Mouse (Mus musculus) forebrain, embryonic 15.5 days (tissue): ENCODE data around the gene Ap4e1. TPM values are rescaled to one million over a fixed set of nuclear protein-coding genes. Genes with fewer than 3 reads are reported as not detected.
"Not testable (repeated sequence)": the region's sequence is repeated elsewhere in the genome, so short reads cannot be mapped to it uniquely, and the experiment has no call there.

Experiments
- ATAC-seq: fragments of 200-750 bp; cut with Nextera tagmentation; replicated peaks from 2 replicates; pipeline ENCODE4 v1.8.0; 2017; ENCODE audit warnings: mild to moderate bottlenecking, moderate TSS enrichment, moderate library complexity
- H3K27ac ChIP-seq: fragments of 300-500 bp; sonication (generic); replicated peaks from 2 replicates; pipeline ENCODE4 v1.5.1; 2015; ENCODE audit warnings: mild to moderate bottlenecking, inconsistent platforms
- H3K27me3 ChIP-seq: fragments of 300-500 bp; sonication (generic); 2 replicates; pipeline ENCODE4 v1.6.1; 2015; ENCODE audit warnings: inconsistent platforms
- H3K36me3 ChIP-seq: fragments of 300-500 bp; sonication (generic); 2 replicates; pipeline ENCODE4 v1.6.1; 2015; ENCODE audit warnings: mild to moderate bottlenecking, inconsistent platforms
- H3K4me1 ChIP-seq: fragments of 300-500 bp; sonication (generic); 2 replicates; pipeline ENCODE4 v1.6.1; 2015; ENCODE audit warnings: inconsistent platforms
- H3K4me2 ChIP-seq: fragments of 300-500 bp; sonication (generic); replicated peaks from 2 replicates; pipeline ENCODE4 v1.6.1; 2015; ENCODE audit warnings: mild to moderate bottlenecking, inconsistent platforms
- H3K4me3 ChIP-seq: fragments of 300-500 bp; sonication (generic); 2 replicates; pipeline ENCODE4 v1.5.1; 2015; ENCODE audit warnings: mild to moderate bottlenecking, inconsistent platforms
- H3K9ac ChIP-seq: fragments of 300-500 bp; sonication (generic); replicated peaks from 2 replicates; pipeline ENCODE4 v1.6.1; 2015; ENCODE audit warnings: mild to moderate bottlenecking, inconsistent platforms
- H3K9me3 ChIP-seq: fragments of 300-500 bp; sonication (generic); 2 replicates; pipeline ENCODE4 v1.6.1; 2016; ENCODE audit warnings: inconsistent platforms
- WGBS: fragments of 180-500 bp; shearing (Covaris S2); methylation state at CpG from one replicate; pipeline ENCODE4 v1.1.7; 2015; ENCODE audit warnings: mixed read lengths; 5-methylcytosine and 5-hydroxymethylcytosine counted together
- polyA plus RNA-seq: library from polyadenylated mRNA; unstranded; fragments of >200 nt; fragmentation: Nextera tagmentation; extraction: Ambion mirVana; gene quantifications from 2 replicates; pipeline ENCODE4 v1.2.1, GENCODE M21; 2015

The Ap4e1 gene
- polyA plus RNA-seq, 1 experiment from 2014 or later, result 11.9 TPM

- Histone ChIP-seq H3K9ac (no peak overlapping the region; the same call in 1 of the 2 replicates), H3K4me2 (no peak overlapping the region), H3K27ac (no peak overlapping the region), H3K9me3 (no peaks in the 10 kb centered on the region), H3K4me3 (no peak overlapping the region), H3K36me3 (peaks cover 4% of the 10 kb centered on the region; the same call in 1 of the 2 replicates), H3K27me3 (no peaks in the 10 kb centered on the region), H3K4me1 (peaks cover 16% of the 10 kb centered on the region)
- 41% methylated on average over 12 of the region's 12 CpGs for WGBS
- no peak for ATAC-seq
Observed at GRCm38 (mm10) chr2:127006634-127007370, 1.7 kb upstream of the Ap4e1 start.

DNA sequence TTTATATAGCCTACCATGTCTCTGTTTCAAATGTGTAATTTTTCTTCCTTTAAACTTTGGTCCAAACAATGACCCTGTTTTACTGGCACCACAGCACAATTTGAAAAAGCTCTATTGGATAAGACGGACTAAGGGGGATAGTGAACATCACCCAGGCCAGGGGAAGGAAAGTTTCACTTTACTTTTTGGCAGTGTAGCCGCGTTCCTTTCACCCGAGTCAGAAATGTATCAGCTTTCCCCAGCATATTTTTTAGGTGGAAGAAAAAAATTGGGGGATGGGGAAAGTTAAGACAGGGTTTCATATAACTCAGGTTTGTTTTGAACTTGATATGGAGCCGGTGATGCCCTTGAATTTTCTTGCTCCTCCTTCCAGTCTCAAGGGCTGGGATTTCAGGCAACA lies 1.0 kb upstream of the Ap4e1 start:
- no peak for ATAC-seq
- 86% methylated on average over 5 of the region's 5 CpGs for WGBS

DNA sequence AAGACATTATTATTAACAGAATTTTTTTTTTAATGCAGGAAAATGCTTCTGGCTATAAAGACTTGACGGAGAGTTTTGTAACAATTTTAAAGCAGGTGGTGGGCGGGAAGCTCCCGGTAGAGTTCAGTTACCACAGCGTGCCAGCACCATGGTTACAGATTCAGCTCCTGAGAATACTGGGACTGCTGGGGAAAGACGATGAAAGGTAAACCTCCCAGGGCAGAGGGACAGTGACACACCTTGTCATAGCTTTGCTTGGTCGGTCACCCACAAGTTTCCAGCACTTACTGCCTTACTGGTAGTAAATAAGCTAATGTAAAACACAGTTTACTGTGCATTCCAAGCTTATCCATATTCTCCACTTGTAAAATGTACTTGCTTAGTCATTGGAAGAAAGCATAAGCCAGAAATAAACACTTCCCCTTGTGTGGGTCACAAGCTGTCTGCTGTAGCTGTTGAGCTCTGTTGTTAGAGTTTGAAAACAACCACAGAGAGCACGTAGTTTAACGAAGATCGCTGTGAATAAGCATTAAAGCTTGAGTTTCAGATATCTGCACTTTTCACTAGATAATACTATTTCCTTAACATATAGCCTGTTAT lies 26.6 kb downstream of the Ap4e1 start:
- ATAC-seq, result no peak
- Histone ChIP-seq H3K4me1 (no peaks in the 10 kb centered on the region), H3K27me3 (no peaks in the 10 kb centered on the region), H3K4me2 (no peak overlapping the region), H3K4me3 (no peak overlapping the region), H3K36me3 (peaks cover 50% of the 10 kb centered on the region), H3K9me3 (no peaks in the 10 kb centered on the region), H3K9ac (no peak overlapping the region), H3K27ac (no peak overlapping the region)
- 97% methylated on average over 9 of the region's 9 CpGs for WGBS

More for the DNA sequence above, 1.0 kb upstream of the Ap4e1 start:
- no peak overlapping the region for H3K4me2 ChIP-seq
- peaks cover 16% of the 10 kb centered on the region for H3K4me1 ChIP-seq
- H3K27ac ChIP-seq, result no peak overlapping the region
- no peaks in the 10 kb centered on the region for H3K9me3 ChIP-seq
- H3K36me3 ChIP-seq, result peaks cover 10% of the 10 kb centered on the region
- no peak overlapping the region for H3K9ac ChIP-seq
- no peaks in the 10 kb centered on the region for H3K27me3 ChIP-seq
- H3K4me3 ChIP-seq, result no peak overlapping the region

DNA sequence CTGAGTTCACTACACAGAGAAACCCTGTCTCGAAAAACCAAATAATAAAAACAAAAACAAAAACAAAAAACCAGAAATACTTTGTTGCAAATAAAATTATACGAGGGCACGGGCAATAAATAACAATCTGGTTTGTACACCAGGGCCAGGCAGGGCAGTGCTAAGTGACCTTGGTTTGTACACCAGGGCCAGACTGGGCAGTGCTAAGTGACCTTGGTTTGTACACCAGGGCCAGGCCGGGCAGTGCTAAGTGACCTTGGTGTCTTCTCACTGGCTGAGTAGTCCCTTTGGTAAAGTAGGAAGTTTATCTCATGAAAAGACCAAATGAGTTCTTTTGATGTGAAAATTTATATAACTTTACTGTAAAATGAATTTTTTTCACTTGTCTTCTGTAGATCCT lies 28.8 kb downstream of the Ap4e1 start:
- no peaks in the 10 kb centered on the region for H3K9me3 ChIP-seq
- H3K4me1 ChIP-seq, result no peaks in the 10 kb centered on the region
- H3K9ac ChIP-seq, result no peak overlapping the region
- H3K36me3 ChIP-seq, result peaks cover 46% of the 10 kb centered on the region
- no peaks in the 10 kb centered on the region for H3K27me3 ChIP-seq
- no peak overlapping the region for H3K4me3 ChIP-seq
- H3K4me2 ChIP-seq, result no peak overlapping the region
- no peak for ATAC-seq
- WGBS, result 93% methylated on average over 4 of the region's 4 CpGs
- H3K27ac ChIP-seq, result no peak overlapping the region

GRCm38 (mm10) chr2:127061471-127061870 lies 53.0 kb downstream of the Ap4e1 start:
- WGBS, result 94% methylated on average over 9 of the region's 9 CpGs
- Histone ChIP-seq H3K4me1 (no peaks in the 10 kb centered on the region), H3K27me3 (no peaks in the 10 kb centered on the region), H3K36me3 (peaks cover 67% of the 10 kb centered on the region), H3K27ac (no peak overlapping the region), H3K9ac (no peak overlapping the region), H3K9me3 (no peaks in the 10 kb centered on the region), H3K4me2 (no peak overlapping the region), H3K4me3 (no peak overlapping the region)
- no peak for ATAC-seq

DNA sequence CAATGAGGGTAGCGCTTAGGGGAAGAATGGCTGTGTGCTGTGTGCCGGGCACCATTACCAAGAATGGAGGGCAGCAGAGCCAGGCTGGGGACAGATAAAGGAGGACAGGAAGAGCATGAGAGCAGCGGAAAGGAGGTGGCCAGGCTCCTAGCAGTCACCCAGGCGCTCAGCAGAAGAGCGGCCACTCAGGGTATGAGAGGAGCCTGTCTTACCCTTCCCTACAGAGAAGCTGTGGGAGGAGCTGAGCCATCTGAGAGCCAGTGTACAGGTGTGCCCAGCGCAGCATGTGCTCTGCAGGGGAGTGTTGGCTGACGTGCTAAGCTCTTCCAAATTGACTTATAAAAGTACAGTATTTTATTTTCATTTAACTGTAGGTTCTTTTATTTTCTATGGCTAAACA lies 60.3 kb downstream of the Ap4e1 start:
- Histone ChIP-seq H3K4me1 (peaks cover 11% of the 10 kb centered on the region), H3K36me3 (peaks cover 17% of the 10 kb centered on the region; the same call in 1 of the 2 replicates), H3K27ac (no peak overlapping the region), H3K9me3 (no peaks in the 10 kb centered on the region), H3K27me3 (no peaks in the 10 kb centered on the region), H3K4me3 (no peak overlapping the region), H3K9ac (no peak overlapping the region), H3K4me2 (no peak overlapping the region)
- WGBS, result 71% methylated on average over 7 of the region's 7 CpGs
- ATAC-seq, result no peak

GRCm38 (mm10) chr2:127069781-127070434 lies 61.4 kb downstream of the Ap4e1 start:
- no peaks in the 10 kb centered on the region for H3K9me3 ChIP-seq
- peak overlapping the region; percentile 62 for H3K27ac ChIP-seq
- 17% methylated on average over 11 of the region's 11 CpGs for WGBS
- peaks cover 15% of the 10 kb centered on the region; the same call in 1 of the 2 replicates for H3K36me3 ChIP-seq
- peak overlapping the region; percentile 74 for H3K9ac ChIP-seq
- peak overlapping the region; percentile 53 for H3K4me2 ChIP-seq
- ATAC-seq, result 0 out of 2 replicates have a peak, but pooled peaks have one; percentile 21
- peaks cover 11% of the 10 kb centered on the region for H3K4me1 ChIP-seq
- no peaks in the 10 kb centered on the region for H3K27me3 ChIP-seq
- peak overlapping the region; percentile 81 for H3K4me3 ChIP-seq

DNA sequence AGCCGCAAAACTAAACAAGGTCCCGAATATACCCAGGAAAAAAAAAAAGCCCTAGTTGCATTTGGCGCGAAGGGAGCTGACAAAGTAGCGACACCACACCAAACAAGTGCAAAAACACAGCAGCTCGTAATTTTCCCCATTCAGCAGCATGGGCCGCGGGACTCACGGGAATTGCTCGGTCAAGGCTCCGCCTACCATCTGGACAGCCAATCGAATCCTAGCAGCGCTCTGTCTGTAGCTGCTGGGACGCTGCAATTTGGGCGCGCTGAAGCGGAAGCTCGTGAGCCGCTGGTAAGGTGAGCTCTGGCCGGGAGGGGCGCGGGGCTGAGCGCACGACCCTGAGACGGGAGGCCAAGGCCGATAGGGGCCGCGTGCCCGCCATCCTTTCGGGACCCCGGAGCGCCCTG lies 61.9 kb downstream of the Ap4e1 start, which contains the start of gene Blvra:
Gene Blvra, plus strand, starts transcription at position 231 of the 407 bp plus-strand sequence.
- peak; percentile 100 for ATAC-seq
- Histone ChIP-seq H3K9me3 (no peaks in the 10 kb centered on the region), H3K4me1 (peaks cover 11% of the 10 kb centered on the region), H3K4me2 (peak within 1 kb of the TSS; percentile 53), H3K27me3 (no peaks in the 10 kb centered on the region), H3K4me3 (peak within 1 kb of the TSS; percentile 81), H3K36me3 (peaks cover 15% of the 10 kb centered on the region; the same call in 1 of the 2 replicates), H3K27ac (peak within 1 kb of the TSS; percentile 62), H3K9ac (peak within 1 kb of the TSS; percentile 74)
- under 1% methylated on average over 32 of the region's 32 CpGs for WGBS

- ATAC-seq, result peak; percentile 71
- 11% methylated on average over 9 of the region's 9 CpGs for WGBS
- Histone ChIP-seq H3K4me2 (peak overlapping the region; percentile 53), H3K9me3 (no peaks in the 10 kb centered on the region), H3K27me3 (no peaks in the 10 kb centered on the region), H3K27ac (peak overlapping the region; percentile 62; the same call in 1 of the 2 replicates), H3K4me3 (peak overlapping the region; percentile 81), H3K9ac (peak overlapping the region; percentile 74), H3K36me3 (peaks cover 12% of the 10 kb centered on the region; the same call in 1 of the 2 replicates), H3K4me1 (peaks cover 11% of the 10 kb centered on the region)
Observed at GRCm38 (mm10) chr2:127070879-127071278, 62.4 kb downstream of the Ap4e1 start.

DNA sequence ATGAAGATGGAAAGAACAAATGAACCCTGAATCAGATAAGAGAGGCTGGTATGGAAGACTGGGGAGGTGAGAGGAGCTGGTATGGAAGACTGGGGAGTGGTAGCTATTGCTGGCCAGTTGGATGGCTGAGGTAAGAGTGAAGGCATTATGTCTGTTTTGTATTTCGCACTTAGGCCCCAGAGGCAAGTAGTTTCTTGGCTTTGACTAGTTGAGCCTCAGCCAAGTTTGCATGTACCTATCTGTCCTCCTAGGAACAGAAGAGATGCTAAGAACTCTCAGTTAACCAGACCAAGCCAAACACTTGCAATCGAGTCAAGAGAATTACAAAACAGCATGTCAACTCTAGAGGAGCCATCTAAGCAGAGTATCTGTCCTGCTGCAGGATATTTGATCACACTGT lies 65.6 kb downstream of the Ap4e1 start:
- Histone ChIP-seq H3K4me1 (peaks cover 11% of the 10 kb centered on the region), H3K27ac (no peak overlapping the region), H3K36me3 (no peaks in the 10 kb centered on the region), H3K4me3 (no peak overlapping the region), H3K4me2 (no peak overlapping the region), H3K9ac (no peak overlapping the region), H3K9me3 (no peaks in the 10 kb centered on the region), H3K27me3 (no peaks in the 10 kb centered on the region)
- no peak for ATAC-seq
- 90% methylated on average over 2 of the region's 2 CpGs for WGBS

DNA sequence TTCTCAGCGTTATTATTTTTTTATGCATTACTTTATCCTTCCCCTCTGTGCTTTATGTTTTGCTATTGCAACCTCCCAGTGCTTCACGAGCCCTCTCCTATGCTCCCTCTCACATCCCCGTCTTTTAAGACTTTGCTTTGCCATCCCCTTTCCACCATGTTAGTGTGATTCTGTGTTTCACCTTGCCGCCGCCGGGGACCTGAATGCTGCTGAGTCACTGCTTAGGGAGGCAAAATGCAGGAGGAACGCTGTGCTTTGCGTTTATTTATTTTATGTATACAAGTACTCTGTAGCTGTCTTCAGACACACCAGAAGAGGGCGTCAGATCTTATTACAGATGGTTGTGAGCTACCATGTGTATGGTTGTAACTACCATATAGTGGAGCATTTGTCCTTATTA lies 69.1 kb downstream of the Ap4e1 start:
- Histone ChIP-seq H3K9me3 (no peaks in the 10 kb centered on the region), H3K9ac (no peak overlapping the region), H3K27ac (no peak overlapping the region), H3K4me1 (no peaks in the 10 kb centered on the region), H3K4me3 (no peak overlapping the region), H3K36me3 (no peaks in the 10 kb centered on the region), H3K27me3 (no peaks in the 10 kb centered on the region), H3K4me2 (no peak overlapping the region)
- WGBS, result 71% methylated on average over 9 of the region's 9 CpGs
- ATAC-seq, result no peak

DNA sequence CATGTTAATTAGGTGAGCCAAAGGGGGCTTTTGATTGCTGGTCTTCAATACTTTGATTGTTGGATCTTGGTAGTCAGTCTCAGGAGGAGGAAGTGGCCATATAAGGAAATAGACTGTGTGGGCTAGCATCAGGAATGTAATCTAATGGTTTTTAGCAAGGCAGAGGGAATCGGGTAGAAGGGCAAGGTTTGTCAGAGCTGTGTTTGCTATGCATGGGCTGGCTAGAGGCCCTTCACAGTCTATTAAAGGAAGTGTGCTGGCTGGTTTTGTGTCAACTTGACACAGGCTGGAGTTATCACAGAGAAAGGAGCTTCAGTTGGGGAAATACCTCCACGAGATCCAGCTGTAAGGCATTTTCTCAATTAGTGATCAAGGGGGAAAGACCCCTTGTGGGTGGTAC lies 70.5 kb downstream of the Ap4e1 start:
- not testable (repeated sequence) for ATAC-seq, H3K4me3 ChIP-seq, H3K36me3 ChIP-seq, H3K27ac ChIP-seq, H3K4me2 ChIP-seq, H3K9ac ChIP-seq, H3K27me3 ChIP-seq, H3K4me1 ChIP-seq, H3K9me3 ChIP-seq
- 74% methylated on average over 2 of the region's 2 CpGs for WGBS
